Mouse (Mus musculus) heart, postnatal 14 days (tissue): ENCODE data around the gene Gm9999. TPM values are rescaled to one million over a fixed set of nuclear protein-coding genes. Genes with fewer than 3 reads are reported as not detected.
"Not testable (repeated sequence)": the region's sequence is repeated elsewhere in the genome, so short reads cannot be mapped to it uniquely, and the experiment has no call there.

ENCODE experiments used
- DNase-seq, 2 experiments: peaks; one replicate each; pipeline ENCODE4 v3.0.0; 2021 to 2022
- intact Hi-C: fragments of 180-260 bp; cut with DNase I; formaldehyde crosslinking; loops from one replicate; pipeline ENCODE4 v1.15.1; 2025
- total RNA-seq, 2 experiments: library from RNA; stranded (reverse); gene quantifications; 2 replicates each; pipeline ENCODE4 v1.2.3; 2021

Gm9999 gene
- total RNA-seq, 2 experiments from 2014 or later = not detected

DNA sequence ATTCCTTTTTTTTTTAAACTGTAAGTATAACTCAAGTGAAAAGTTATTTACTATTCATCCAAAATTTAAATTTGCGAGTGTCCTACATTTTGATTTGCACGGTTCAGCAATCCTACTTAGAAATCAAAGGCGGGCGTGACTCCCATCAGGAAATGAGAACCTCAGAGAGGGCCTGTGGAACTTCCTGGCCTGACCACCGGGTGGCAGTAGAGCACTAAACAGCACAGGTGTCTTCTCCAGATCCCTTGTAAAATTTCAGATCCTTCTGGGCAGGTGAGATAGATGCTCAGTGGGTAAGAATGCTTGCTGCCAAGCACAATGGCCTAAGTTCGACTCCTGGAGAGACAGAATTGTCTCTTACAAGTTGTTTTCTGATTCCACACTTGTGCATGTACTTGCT is 40.1 kb downstream of the Gm9999 start:
- intact Hi-C loops = loop anchor here (1.0 to 2.0 kb wide), 3 partner anchors 29 to 127 kb away; no protein-coding TSS in a partner anchor
- peak; percentile 88 to 92 for DNase-seq

DNA sequence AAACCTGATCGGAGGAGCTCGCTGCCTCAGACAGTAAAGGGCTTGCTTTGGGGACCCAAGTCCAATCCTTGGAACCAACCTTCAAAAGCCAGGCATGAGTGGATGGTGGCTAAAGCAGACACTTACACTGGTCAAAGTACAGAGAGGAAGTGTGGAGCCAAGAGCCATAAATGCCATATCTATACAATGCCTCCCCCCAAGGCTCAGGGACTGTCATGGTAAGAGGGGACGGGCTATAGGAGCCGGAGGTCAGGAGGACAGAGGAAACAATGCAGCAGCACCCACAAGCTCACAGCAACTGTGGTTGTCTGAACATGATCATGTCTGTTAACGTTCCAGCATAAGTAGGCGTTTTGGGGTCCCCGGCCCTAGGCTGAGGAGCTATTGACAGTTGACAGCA is 41.1 kb downstream of the Gm9999 start:
- intact Hi-C loops = no loop called here
- no peak for DNase-seq

DNA sequence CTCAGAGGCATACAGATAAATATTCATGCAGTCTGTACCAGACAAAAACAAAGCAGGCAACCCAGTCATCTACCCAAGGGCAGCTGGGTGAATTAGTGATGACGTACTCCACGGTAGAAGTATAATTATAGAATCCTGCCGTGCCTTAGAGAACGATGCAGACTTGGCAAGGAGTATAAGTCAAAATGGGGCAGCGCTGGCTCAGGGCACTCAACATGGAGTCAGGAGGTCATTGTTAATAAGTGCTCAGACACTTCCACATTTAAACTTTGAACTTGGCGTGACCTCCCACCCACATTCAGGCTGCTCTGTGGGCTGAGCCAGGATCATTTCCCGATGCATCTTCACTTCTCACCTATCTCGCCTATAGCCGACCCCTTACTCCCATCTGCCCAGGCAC is 42.0 kb downstream of the Gm9999 start:
- intact Hi-C loops = no loop called here
- DNase-seq = no peak

DNA sequence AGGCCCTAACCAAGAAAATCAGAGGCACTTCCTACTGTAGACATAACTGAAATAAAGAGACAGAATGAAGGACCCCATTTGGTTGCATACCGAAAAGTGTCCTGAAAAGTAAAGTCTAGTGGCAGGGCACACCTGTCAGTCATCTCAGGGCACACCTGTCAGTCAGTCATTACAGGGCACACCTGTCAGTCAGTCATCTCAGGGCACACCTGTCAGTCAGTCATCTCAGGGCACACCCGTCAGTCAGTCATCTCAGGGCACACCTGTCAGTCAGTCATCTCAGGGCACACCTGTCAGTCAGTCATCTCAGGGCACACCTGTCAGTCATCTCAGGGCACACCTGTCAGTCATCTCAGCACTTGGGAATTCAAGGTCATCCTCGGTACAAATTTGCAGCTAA is 43.5 kb downstream of the Gm9999 start:
- DNase-seq, intact Hi-C loops: not testable (repeated sequence)

DNA sequence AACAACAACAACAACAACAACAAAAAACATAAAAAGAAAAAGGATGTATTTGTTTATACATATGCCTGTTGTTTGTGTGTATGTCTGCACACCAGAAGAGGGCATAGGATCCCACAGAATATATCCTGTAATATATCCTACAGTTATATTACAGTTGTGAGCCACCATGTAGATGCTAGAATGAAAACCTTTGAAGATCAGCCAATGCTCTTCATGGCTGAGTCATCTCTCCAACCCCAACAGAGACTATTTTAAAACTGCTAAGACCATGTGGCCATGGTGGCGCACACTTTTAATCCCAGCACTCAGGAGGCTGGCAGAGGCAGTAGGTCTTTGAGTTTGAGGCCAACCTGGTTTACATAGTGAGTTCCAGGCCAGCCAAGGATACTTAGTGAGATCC is 44.1 kb downstream of the Gm9999 start:
- intact Hi-C loops = no loop called here
- no peak for DNase-seq

DNA sequence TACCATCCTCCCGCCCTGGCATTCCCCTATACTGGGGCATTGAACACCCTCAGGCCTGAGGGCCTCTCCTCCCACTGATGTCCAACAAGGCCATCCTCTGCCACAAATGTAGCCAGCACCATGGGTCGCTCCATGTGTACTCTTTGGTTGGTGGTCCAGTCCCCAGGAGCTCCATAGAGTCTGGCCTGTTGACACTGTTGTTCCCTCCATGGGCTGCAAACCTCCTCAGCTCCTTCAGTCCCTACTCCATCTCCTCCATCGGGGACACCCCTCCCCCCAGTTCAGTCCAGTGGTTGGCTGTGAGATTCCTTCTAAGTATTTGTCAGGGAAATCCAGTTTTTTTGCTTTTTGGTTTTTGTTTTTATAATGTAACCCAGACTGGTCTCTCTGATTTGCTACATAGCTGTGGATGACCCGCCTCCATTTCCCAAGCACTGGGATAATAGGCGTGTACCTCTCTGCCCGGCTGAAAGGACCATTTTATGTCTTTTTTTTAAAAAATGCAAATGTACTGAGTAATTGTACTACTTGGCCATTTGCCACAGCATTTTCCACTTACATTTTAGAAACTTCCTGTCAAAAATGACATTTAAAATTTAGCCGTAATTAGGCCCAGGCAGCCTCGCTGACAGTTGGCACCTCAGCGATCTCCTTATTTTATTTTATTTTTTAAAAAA is 47.3 kb downstream of the Gm9999 start:
- intact Hi-C loops = no loop called here

DNA sequence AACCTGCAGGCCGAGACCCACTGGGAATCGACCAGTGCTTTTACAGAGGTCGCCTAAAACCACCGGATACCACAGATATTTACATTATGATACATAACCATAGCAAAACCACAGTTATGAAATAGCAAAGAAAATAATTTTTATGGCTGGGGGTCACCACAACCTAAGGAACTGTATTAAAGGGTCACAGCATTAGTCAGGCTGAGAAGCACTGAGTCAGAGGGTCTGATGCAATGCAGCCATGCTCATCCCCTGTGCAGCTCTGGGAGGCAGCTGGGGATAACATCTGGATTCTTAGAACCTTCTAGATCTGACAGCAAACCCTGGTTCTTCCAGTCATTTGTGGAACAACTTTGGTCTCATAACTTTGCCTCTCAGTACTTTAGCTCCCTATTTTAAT is 48.0 kb downstream of the Gm9999 start:
- intact Hi-C loops = no loop called here

More for the DNA sequence above, 47.3 kb downstream of the Gm9999 start:
- DNase-seq = no peak

DNA sequence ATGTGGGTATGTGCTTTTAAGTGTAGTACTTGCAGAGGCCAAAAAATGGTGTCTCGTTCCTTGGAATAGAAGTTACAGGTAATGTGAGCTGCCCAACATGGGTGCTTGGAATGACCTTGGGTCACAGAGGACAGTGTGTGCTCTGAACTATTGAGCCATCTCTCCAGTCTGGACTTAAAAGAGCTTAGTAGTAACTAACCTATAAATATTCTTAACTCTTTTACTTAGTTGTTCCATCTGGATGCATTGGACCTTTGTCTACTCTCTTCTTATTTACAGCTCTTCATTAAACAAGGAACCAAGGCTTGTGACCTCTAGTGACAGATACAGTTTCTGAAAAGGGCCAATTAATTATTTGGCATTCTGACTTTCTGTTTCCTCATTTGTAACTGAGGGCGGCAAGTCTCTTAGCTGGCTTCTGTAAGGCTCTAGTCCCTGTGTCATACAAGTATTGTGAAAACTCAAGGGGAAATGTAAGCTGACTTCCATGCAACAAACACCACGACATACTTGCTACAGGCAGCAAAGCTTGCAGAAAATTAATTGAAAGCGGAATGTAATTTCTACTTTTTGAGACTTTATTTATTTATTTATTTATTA is 51.5 kb downstream of the Gm9999 start:
- DNase-seq = no peak
- intact Hi-C loops = no loop called here

More for the DNA sequence above, 48.0 kb downstream of the Gm9999 start:
- no peak for DNase-seq

DNA sequence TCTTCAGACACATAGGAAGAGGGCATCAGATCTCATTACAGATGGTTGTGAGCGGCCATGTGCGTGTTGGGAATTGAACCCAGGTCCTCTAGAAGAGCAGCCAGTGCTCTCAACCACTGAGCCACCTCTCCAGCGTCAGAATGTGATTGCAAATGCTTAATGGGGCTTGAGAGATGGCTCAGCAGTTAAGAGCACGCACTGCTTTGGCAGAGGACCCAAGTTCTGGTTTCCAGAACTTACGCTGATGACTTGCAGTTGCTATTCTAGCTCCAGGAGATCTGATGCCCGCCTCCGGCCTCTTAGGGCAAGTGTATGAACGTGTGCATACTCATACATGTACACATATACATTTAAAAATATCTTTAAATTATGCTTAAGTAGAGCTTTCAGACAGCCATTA is 52.0 kb downstream of the Gm9999 start:
- intact Hi-C loops = no loop called here

More for the DNA sequence above, 52.0 kb downstream of the Gm9999 start:
- no peak for DNase-seq

Other genes starting within 250 kb of the Gm9999 start
- gene Saa1, start 240.6 kb upstream of the Gm9999 start, total RNA-seq = not detected
- gene Saa2, start 231.8 kb upstream of the Gm9999 start, total RNA-seq = not detected
- gene Hps5, start 187.5 kb upstream of the Gm9999 start, total RNA-seq = 10 to 100 TPM in 1 of 2 experiments, 1 to 10 TPM in 1; 8.0 to 12.5 TPM
- gene Gtf2h1, start 187.5 kb upstream of the Gm9999 start, total RNA-seq = 10 to 100 TPM; 18.2 to 19.0 TPM
- 100 to 1,000 TPM; 746 to 778 TPM for gene Ldha, start 142.1 kb upstream of the Gm9999 start, total RNA-seq
- gene Ldhc, start 122.4 kb upstream of the Gm9999 start, total RNA-seq = not detected
- 10 to 100 TPM; 59.6 to 66.3 TPM for gene Tsg101, start 63.6 kb upstream of the Gm9999 start, total RNA-seq
- gene Uevld, start 25.1 kb upstream of the Gm9999 start, total RNA-seq = 1 to 10 TPM; 8.1 to 9.7 TPM
- 10 to 100 TPM; 10.2 to 11.1 TPM for gene Spty2d1, start 24.8 kb downstream of the Gm9999 start, total RNA-seq
- 10 to 100 TPM; 26.4 to 31.0 TPM for gene Tmem86a, start 67.0 kb downstream of the Gm9999 start, total RNA-seq
- gene Ptpn5, start 150.1 kb downstream of the Gm9999 start, total RNA-seq = not detected
- not detected for gene Mrgpra6, start 221.3 kb downstream of the Gm9999 start, total RNA-seq